Mouse (Mus musculus): ENCODE data around the gene Krit1.
"Not testable (repeated sequence)": the region's sequence is repeated elsewhere in the genome, so short reads cannot be mapped to it uniquely, and the experiment has no call there.

Gene Krit1

DNA sequence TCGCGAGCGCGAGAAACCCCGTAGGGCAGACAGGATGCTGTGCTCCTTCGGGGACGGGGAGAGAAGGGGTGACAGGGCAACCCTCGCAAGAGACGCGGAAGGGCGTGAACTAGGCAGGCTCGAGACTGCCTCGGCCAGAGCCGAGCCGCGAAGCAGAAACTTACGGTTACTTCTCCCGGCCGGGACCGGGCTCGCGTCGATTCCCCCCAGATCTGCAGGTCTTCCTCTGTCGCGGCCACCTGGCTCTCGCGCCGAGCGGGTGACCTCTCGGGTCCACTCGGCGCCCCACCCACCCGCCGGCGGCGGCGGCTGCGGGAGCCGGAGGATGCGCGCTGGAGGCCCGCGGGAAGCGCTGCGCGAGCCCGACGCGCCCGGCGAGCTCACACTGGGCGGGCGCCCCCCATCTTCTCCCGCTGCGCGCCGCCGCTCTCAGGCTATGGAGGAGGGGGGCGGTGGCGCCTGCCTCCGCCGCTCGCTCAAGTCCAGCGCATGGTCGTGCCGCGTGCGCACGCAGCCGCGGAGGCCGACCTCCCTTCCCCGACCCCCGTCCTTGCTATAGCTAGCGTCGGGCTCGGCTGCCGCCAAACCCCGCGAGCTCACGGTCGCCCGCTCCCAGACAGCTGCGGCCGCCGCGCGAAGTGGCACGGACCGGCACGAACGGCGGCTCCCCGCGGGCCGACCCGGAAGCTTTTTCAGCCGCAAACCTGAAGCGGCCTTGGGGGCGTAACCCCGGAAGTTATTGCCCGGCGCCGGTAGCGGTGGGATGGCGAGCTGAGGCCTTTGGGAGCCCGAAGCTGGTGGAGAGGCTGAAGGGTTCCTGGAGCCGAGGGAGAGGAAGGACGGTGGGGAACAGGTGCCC lies at the start of gene Krit1, which contains the start of gene Ankib1:
Gene Krit1 (plus strand): TSS at position 752 of the 859 bp plus-strand sequence.
Gene Ankib1 (minus strand): TSS at position 493 of the 859 bp plus-strand sequence.
- peak; percentile 91 for DNase-seq (ENCODE audit: low read depth, low spot score)

DNA sequence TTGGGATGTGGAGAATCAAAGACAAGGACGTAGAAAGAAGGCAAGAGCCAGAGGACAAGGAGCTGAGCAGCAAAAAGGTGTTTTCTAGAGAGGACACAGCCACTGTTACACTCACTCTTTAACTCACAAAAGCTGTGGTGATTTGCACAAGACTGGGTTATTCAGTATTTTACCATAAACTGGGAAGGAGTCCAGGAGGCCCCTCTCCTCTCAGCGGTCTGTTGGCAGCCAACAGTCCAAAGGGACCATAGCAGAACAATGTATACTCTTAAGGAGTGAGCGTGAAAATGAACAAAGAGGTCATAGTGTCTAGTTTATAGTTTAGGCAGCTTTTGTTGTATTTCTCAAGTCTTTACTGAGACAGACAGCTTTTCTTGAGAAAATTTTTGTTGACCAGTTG lies 31.5 kb upstream of the Krit1 start:
- no peak for DNase-seq (ENCODE audit: low read depth, low spot score)

DNA sequence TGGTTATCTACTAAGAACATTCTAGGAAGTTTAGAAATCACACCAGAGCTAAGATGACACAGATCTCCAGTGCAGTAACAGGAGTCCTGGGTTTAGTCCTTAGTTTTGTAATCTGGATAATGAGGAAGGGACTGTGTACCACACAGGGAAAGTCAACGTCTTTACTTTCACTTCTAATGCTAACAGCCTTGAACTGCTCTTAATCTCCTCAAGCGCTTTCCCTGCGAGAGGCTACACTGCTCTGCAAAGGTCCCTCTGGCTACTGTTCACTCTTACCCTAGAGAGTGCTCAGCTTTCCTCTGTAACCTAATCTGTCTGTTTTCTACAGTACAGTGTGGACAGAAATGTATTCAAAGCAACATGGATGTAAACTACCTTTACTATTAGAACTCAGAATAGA lies 31.0 kb upstream of the Krit1 start:
- no peak for DNase-seq (ENCODE audit: low read depth, low spot score)

DNA sequence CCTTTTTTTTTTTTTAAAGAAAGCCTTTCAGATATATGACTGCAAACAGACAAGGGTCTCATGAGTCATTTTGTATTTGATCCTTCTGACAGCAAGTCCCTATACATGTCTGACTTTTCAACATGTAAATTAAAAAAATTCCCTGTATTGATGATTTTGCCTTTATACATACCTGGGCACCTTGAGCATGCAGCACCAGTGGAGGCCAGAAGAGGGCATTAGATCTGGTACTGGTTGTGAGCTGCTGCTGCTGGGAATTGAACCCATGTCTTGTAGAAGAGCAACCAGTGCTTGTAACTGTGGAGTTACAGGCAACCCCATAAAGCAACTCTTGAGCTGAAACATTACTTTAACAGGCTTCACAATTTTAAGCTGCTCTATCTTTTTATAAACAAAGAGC lies 20.3 kb upstream of the Krit1 start:
- peak; percentile 68 for DNase-seq (ENCODE audit: low read depth, low spot score)

DNA sequence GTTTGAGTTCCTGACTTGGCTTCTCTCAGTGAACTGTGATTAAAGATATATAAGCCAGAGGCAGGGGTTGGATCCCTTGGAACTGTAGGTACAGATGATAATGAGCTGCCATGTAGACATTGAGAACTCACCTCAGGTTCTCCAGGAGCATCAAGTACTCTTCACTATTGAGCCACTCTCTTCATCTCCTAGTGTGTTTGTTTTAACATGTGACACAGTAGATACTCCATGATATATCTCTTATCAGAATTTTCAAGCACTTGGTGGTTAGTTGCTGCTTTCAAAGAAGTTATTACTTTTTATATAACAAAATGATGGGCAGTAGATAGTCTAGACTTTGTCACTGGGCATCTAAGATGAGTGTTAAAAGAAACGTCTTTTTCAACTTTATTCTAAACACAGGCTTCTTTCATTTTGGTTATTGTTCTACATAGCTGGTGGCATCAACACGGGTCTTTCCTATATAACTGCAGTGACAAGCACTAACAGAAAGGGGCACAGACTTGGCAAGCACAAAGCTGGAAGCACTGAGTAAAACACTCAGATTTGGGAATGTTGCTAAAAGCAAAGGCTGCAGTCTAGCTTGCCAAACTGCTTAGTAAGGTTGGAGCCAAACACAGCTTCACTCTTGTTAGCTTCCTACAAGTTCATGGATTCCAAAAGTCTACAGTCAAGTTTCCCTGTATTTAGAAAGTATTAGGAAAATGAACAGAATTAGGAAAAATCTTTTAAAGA lies 18.9 kb upstream of the Krit1 start:
- DNase-seq (ENCODE audit: low read depth, low spot score) = no peak

DNA sequence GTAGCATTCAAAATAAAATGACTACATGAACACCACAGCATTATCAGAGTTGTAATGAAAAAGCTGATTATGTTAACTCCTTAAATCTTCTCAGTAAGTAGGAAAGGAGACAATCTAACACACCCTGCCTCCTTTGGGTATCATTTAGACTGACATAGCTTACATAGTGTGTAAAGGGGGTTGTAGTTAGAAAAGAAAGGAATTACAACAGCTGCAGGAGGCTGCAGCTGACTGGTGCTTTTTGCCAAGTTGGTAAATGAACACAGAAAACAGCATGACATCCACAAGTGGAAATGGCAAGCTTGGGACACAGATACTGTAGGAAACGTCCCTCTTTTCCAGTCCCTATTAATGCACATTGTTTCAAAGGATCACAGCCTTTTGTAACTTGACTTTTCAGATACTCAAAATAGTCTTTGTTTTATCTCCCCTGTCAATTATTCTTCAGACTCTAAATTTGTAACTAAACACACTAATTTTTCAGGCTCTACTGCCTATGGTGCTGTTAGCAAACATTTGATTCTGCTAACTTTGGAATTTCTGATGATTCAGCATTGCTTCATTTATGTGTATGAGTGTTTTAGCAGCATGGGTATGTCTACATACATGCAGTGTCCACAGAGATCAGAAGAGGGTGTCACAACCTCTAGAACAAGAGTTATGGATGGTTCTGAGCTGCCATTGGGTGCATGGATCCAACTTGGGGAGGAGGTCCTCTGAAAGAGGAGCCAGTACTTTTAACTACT lies 18.1 kb upstream of the Krit1 start:
- DNase-seq (ENCODE audit: low read depth, low spot score) = no peak

DNA sequence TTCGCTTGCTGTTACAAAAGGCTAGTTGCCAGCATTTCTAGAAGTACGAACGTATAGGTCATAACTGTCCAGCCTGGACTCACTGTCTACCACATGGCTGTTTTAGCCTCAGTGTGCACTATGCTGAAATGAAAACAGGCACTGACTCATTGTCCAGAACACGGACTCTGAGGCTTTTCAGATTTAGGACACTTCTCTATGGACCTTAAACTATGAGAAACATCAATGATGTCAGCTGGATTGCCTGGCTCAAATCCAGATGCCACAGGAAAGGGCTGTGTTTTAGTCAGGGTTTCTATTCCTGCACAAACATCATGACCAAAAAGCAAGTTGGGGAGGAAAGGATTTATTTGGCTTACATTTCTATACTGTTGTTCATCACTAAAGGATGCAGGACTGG lies 15.4 kb upstream of the Krit1 start:
- no peak for DNase-seq (ENCODE audit: low read depth, low spot score)

DNA sequence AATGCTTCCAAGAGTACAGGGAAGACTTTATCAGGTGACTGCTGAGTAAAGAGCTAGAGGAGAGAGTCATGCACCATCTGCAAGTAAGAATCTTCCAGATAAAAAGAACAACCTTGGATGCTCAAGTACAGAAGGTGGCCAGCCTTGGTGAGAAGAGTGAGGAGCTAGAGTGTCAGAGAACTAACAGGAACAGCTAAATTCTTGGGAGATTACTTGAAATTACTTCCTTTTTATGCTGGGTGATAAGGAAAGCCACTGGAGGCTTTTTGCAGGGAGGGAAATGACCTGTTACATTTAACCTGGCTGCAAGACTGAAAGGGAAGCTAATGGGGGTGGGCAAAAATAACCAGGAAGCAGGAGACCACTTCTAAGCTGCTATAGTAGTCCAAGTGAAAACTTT lies 11.9 kb upstream of the Krit1 start:
- no peak for DNase-seq (ENCODE audit: low read depth, low spot score)

DNA sequence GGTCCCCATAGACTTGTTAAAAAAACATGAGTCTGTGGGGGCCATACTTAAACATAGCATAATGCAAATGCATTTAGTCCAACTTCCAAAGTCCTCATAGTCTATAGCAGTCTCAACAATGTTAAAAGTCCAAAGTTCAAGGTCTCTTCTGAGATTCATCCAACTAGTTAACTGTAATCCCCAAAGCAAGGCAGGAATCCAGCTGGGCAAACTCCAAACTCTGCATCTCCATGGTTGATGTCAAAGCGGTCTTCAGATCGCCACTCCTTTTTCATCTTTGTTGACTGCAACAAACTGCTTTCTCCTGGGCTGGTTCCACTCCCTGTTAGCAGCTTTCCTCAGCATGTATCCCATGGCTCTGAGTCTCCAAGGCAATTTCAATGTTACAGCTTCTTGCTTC lies 5.9 kb upstream of the Krit1 start:
- not testable (repeated sequence) for DNase-seq (ENCODE audit: low read depth, low spot score)

DNA sequence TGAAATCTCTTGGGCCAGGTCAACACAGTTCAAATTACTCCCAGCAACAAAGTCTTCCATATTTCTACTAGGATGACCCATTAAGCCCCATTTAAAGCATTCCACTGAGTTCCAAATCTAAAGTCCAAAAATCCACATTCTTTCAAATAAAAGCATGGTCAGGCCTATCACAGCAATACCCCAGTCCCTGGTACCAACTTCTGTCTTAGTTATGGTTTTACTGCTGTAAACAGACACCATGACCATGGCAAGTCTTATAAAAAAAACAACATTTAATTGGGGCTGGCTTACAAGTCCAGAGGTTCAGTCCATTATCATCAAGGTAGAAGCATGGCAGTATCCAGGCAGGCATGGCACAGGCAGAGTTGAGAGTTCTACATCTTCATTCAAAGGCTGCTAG lies 4.3 kb upstream of the Krit1 start:
- DNase-seq (ENCODE audit: low read depth, low spot score) = not testable (repeated sequence)

DNA sequence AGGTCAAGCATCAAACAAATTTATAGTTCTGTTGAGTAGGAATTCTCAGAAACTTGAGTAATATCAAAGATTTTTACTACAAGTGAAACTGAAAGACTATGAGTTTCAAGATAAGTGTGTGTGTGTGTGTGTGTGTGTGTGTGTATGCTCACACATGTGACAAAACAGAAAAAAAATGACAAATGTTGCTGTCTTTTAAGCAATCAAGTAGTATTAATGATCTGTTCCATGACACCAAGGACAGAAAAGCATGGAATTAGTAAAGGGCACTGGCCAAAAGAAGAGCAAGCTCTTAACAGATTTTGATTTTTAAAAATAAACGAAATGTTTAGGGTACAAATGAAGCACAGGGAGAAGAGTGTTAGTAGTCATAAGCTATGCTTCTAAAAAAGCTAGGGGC lies 2.9 kb upstream of the Krit1 start:
- peak; percentile 24 for DNase-seq (ENCODE audit: low read depth, low spot score)

DNA sequence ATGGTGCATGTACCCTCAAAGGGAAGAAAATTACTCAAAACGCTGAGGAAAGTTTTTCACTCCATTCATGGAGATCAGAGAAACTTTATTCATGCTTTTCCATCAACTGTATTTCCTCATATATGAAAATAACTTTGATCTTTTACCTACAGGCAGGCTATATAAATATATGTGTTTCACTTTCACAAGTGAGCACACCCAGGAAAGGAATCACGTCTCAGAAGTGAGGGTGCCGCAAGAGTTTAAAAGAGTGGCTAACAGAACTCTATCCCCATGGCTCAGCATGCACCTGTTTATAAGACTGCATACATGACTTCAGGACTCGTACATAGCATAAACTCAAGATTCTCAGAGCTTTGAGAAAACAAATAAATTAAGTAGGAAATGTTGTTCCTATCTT lies 2.1 kb upstream of the Krit1 start:
- peak; percentile 43 for DNase-seq (ENCODE audit: low read depth, low spot score)

DNA sequence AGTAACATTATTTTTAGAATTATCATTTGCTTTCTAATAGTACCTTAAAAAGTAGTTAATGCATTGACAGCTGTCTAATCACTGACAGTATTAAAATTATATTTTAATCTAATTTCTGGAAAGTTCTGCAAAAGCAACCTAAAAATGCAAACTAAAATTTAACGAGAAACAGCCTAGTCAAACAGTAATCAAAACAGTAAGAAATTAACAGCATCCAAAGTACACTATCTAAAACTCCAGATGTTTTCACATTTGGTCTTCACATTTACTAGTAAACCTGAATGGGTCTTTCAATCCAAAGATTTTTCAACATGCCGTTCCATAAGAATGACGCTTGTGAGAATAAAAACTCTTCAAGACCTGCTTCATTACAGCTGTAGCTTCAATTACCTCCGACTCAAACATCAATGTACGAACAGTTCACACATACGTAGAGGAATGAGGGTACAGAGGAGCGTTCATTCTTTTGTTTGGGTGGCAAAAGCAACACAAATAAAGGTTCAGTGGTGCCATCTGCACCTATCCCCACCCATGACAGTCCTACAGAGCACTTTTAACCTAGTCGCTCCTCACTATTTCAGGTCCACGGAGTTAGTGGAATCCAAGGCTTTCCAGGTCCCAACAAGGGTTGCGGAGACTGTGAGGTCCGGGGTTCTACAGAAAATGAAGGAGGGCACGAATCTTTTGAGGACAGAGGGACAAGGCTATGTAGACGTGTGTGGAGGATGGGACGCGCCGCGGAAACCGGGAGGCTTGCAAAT lies 1.1 kb upstream of the Krit1 start:
- no peak for DNase-seq (ENCODE audit: low read depth, low spot score)

DNA sequence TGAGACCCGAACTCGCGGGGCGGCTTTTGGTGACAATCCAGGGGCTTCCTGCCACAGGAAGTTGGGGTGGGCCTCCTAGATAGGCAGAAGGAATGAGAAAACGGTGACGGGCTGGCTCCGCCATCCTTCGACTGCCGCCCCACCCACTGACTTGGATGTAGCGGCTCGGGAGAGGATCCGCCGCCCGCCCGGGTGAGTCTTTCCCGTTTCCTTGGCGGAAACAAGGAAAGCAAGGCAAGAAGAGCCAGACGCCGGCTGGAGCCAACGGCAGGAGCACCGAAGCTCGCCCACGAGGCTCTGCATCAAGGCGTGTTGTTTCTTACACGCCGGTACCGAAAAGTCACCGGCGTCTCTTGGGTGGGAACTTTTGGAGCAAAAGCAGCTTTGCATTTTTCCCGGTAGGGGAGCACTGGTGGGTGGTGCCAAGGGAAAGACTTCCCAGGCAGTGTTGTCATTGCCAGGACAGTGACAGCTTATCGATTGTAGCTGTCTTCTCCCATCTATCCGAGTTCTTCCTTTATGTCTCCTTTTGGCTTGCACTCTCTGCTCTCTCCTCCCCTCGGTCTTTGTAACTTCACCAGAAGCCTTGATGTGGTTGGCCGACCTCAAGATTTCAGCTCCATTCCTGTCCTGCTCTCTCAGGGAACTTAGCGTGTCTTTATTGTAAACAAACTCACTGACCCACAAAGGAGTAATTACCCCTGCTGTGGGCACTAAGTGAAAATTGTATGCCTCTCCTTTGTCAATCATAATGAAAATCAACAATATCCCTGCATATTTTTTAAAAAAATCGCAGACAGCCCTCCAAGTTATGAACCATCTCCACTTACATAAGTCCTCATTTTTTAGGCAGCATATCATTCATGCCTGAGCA lies 545 bp downstream of the Krit1 start:
- DNase-seq (ENCODE audit: low read depth, low spot score) = peak; percentile 42

DNA sequence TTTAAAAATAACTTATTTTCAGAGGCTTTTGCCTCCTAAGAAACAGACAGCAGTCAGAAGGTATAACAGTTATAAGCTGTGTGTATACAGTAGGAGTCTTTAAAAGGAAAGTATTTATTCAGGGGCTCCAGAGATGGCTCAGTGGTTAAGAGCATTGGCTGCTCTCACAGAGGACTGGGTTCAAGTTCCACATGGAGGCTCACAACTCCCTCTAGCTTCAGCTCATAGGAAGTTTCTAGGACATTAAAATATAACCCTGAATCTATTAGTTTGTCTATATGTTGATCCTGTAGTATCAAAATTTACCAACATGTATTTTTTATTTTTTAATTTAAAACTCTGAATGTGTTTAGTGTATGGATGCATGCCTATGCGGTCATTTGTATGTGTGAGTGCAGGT lies 5.5 kb downstream of the Krit1 start:
- peak; percentile 14 for DNase-seq (ENCODE audit: low read depth, low spot score)

DNA sequence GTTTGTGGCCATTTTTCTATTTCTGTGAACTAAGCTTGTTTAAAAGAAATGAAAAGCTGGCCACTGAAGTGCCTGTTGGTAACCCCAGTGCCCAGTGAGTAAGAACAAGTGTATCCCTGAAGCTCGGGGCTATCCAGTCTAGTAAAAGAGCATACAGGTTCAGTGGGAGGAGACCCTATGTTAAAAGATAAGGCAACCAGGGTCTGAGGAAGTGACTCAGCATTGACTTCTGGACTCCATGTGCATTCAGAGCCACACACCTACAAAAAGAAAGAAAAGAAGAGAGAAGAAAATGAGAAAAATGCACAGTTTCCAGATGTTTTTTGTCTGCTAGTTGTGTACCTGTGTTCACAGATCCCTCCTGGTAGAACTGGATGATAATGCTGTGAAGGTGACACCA lies 31.1 kb downstream of the Krit1 start:
- no peak for DNase-seq (ENCODE audit: low read depth, low spot score)

DNA sequence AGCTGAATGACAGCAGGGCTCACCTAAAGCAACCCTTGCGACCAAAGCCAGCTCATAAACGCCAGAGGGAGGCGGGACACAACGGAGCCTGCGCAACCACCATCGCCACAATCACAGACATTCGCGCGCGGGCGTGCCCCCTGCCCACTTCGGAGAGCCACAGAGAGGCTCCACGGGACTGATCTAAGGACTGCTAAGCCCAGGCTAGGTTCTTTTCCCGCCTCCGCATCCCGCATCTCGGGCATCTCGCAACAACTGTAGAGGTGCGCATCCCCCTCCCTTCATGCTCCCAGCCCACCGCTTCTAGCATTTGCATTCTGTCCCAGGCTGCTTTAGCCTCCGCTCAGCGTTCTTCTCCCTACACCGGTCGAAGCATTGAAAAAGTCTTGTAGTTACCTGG lies 42.0 kb downstream of the Krit1 start, which contains the start of gene Lrrd1:
Gene Lrrd1 (plus strand): TSS at position 148 of the 400 bp plus-strand sequence.
- no peak for DNase-seq (ENCODE audit: low read depth, low spot score)

DNA sequence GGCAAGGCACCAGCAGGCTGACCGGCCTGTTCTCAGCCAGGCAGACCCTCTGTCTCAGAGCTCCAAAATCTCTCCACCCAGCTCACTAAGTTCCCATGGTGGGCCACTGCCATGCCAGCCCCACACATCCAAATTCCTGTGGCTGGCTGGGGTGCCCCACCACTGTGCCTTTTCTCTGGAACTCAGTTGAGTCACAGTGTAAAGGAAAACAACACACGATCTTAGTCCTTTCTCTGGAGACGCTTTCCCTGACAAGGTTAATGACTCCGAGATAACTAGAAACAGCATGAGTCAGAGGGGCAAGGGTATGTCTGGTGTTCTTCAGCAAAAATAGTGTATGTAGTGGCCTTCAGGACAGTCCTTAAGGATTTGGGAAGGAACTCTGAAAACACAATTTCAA lies 67.2 kb downstream of the Krit1 start:
- no peak for DNase-seq (ENCODE audit: low read depth, low spot score)

DNA sequence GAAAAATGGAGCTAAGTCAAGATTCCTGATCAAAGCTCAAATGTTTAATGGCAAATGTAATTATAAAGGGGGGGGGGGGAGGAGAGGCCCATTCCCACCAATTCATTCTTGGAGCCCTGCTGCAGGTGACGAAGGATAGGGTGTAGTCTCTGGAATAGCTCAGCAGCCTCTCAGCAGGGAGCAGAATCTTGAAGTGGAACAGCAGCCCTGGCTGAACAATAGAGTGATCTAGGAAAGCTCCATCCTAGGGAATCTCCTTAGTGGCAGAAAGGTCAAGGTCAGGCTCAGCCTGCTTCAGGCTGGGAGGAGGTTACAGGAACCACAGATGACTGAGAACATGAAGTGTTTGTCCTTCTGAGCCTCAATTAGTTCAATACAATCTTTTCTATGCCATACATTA lies 69.4 kb downstream of the Krit1 start:
- DNase-seq (ENCODE audit: low read depth, low spot score) = no peak

DNA sequence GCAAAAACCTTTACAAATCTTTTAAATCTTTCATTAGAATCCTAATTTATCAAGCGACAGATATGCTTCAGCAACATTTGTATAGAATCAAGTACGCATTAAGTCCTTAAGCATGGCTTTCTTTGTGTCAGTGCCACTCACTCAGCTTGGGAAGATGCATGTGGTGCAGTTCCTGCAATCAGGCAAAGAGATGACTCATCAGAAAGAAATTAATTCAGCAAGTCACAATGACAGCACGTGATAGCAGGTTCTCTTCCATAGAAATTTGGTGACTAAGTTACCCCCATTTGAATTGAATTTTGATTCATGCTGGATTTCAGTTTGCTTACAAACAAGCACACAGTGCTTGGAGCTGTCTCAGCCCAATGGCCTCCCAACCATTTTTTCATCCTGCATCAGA lies 70.5 kb downstream of the Krit1 start:
- DNase-seq (ENCODE audit: low read depth, low spot score) = no peak

Data from CD4-positive, CD25-positive, alpha-beta regulatory T cell, adult 2 months (primary cell).